Mouse (Mus musculus): Measurements from ENCODE around the gene 4931406C07Rik. TPM values are rescaled to one million over a fixed set of nuclear protein-coding genes. Genes with fewer than 3 reads are reported as not detected.

4931406C07Rik gene
- total and polyA plus RNA-seq, 3 experiments, result 5.0 to 20.2 (median 12.0) TPM

- no peaks in the 10 kb centered on the region for H3K9me3 ChIP-seq (replicated peaks; ENCODE audit: low read length)
- H3K4me3 ChIP-seq (replicated peaks in 1 of 3; ENCODE audit: low read depth in 2 of 3, low read length in 2 of 3, poor library complexity in 1 of 3), result no peak overlapping the region
- no peak overlapping the region for H3K9ac ChIP-seq (ENCODE audit: insufficient read depth, low read depth)
- peaks cover 2% of the 10 kb centered on the region for H3K27me3 ChIP-seq (replicated peaks)
- no peak overlapping the region for H3K27ac ChIP-seq (ENCODE audit: insufficient read depth, low read depth)
- no peaks in the 10 kb centered on the region for H3K36me3 ChIP-seq (replicated peaks in 1 of 2; ENCODE audit: control insufficient read depth in 1 of 2, insufficient read depth in 1 of 2, low read length in 1 of 2)
- TF ChIP-seq MXI1 (IDR thresholded peaks at IDR 0.05; ENCODE audit: low read depth, low read length) (no peak), ZNF384 (IDR thresholded peaks at IDR 0.05; ENCODE audit: low read depth, low read length) (0 out of 2 replicates have a peak, but pooled peaks have one; percentile 11)
- dilution Hi-C loops (cut with MboI; ENCODE audit: extremely low pct_ligation_motif_present, extremely low pct_unique_long_range_greater_than_20kb, low sequenced_read_pairs) (no loop called here), in situ Hi-C loops (cut with MboI; ENCODE audit: low pct_ligation_motif_present, low pct_unique_long_range_greater_than_20kb, low sequenced_read_pairs) (no loop called here)
- 0 out of 4 replicates have a peak, but pooled peaks cover 0 to 4% of the 10 kb centered on the region in 2 experiments for H3K4me1 ChIP-seq (ENCODE audit: control insufficient read depth in 1 of 2, insufficient read depth in 2 of 2)
- no peak for DNase-seq (ENCODE audit: extremely low read depth)
- no peak overlapping the region for H3K4me2 ChIP-seq (ENCODE audit: insufficient read depth, low read depth, poor library complexity, severe bottlenecking)
- H3K79me2 ChIP-seq (replicated peaks; ENCODE audit: control insufficient read depth, extremely low read depth, insufficient read depth, poor library complexity, severe bottlenecking), result no peaks in the 10 kb centered on the region
These were observed 65.2 kb downstream of the 4931406C07Rik start for GRCm38 (mm10) chr9:15240863-15241595.

DNA sequence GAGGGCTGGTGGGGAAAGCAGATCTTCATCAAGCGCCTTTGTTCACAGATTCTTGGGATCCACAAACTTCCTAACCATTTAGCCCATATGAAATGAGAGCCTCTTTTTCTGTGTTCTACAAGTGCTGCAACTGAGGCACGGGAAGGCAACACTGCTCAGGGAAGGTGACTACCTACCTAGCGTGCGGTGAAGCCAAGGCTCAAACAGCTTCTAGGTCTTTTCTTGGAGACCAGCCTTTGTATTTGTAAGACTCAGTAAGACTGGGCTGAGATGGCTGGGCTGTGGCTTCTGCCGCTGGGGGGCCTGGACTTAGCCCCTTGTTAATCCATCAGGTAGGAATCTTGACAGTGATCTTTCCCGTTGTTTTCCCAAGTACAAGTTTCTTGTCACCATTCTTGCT is 66.2 kb downstream of the 4931406C07Rik start:
- no peaks in the 10 kb centered on the region for H3K36me3 ChIP-seq (replicated peaks in 1 of 2; ENCODE audit: control insufficient read depth in 1 of 2, insufficient read depth in 1 of 2, low read length in 1 of 2)
- no peaks in the 10 kb centered on the region for H3K9me3 ChIP-seq (replicated peaks; ENCODE audit: low read length)
- DNase-seq (ENCODE audit: extremely low read depth), result no peak
- in situ Hi-C loops (cut with MboI; ENCODE audit: low pct_ligation_motif_present, low pct_unique_long_range_greater_than_20kb, low sequenced_read_pairs), result no loop called here
- peaks cover 3% of the 10 kb centered on the region for H3K27me3 ChIP-seq (replicated peaks)
- no peak overlapping the region for H3K9ac ChIP-seq (ENCODE audit: insufficient read depth, low read depth)
- no peak overlapping the region for H3K27ac ChIP-seq (ENCODE audit: insufficient read depth, low read depth)
- dilution Hi-C loops (cut with MboI; ENCODE audit: extremely low pct_ligation_motif_present, extremely low pct_unique_long_range_greater_than_20kb, low sequenced_read_pairs), result no loop called here
- H3K4me3 ChIP-seq (replicated peaks in 1 of 3; ENCODE audit: low read depth in 2 of 3, low read length in 2 of 3, poor library complexity in 1 of 3), result no peak overlapping the region
- no peaks in the 10 kb centered on the region for H3K79me2 ChIP-seq (replicated peaks; ENCODE audit: control insufficient read depth, extremely low read depth, insufficient read depth, poor library complexity, severe bottlenecking)
- no peak overlapping the region for H3K4me2 ChIP-seq (ENCODE audit: insufficient read depth, low read depth, poor library complexity, severe bottlenecking)
- TF ChIP-seq USF1 (IDR thresholded peaks at IDR 0.05; ENCODE audit: low read depth, low read length) (no peak), BHLHE40 (IDR thresholded peaks at IDR 0.05; ENCODE audit: low read depth, low read length) (no peak), MXI1 (IDR thresholded peaks at IDR 0.05; ENCODE audit: low read depth, low read length) (no peak), ZMIZ1 (IDR thresholded peaks at IDR 0.05; ENCODE audit: low read depth, low read length) (no peak), TBP (conservative IDR thresholded peaks at IDR 0.05; ENCODE audit: low read depth, low read length) (no peak), KAT2A (IDR thresholded peaks at IDR 0.05; ENCODE audit: insufficient replicate concordance, low read length) (no peak)
- 0 out of 4 replicates have a peak, but pooled peaks cover 0 to 4% of the 10 kb centered on the region in 2 experiments for H3K4me1 ChIP-seq (ENCODE audit: control insufficient read depth in 1 of 2, insufficient read depth in 2 of 2)

DNA sequence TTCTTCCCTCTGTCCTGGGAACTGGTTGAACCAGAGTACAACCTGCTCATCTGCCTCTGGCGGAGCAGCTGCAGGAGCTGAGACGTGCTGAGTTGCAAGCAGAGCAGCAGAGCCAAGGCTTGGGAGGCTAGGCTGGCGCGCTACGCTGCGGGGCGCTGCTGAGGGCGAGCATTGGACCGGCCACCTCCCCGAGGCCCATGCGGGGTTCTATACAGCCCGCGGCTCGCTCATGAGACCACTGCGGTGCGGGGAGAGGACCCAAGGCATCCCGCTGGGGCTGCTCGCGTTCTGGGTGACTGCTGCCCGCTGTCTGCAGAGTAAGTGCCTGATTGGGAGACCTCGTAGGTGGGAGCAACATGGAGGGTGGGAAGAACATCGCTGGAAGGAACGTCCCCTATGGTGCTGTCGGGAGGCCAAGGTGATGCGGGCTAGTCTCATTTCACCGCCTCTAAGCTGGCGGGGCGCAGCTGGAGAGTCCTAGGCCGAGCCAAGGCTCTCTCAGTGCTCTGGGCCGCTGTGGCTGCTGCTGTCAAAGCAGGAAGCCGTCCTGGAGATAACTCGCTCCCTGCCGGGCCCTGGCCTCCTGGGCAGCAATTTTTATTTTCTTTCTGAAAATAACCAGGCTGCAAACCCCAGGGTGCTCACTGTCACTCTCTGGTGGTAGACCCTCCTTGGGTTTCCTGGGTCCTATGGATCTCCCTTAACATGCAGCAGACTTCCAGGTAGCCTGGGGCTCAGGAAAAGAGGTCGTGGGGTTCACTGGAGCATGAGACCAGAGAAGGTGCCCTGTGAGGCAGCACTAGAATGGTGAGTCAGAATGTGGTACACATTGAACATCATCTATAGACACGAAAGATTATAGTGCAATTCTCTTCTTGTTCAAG is 67.0 kb downstream of the 4931406C07Rik start, which contains the start of gene Vstm5:
TSS of gene Vstm5 (plus strand) at position 4 of the 884 bp plus-strand sequence.
- H3K4me3 ChIP-seq (replicated peaks in 1 of 3; ENCODE audit: low read depth in 2 of 3, low read length in 2 of 3, poor library complexity in 1 of 3), result no peak within 1 kb of the TSS
- in situ Hi-C loops (cut with MboI; ENCODE audit: low pct_ligation_motif_present, low pct_unique_long_range_greater_than_20kb, low sequenced_read_pairs), result no loop called here
- no peak within 1 kb of the TSS for H3K9ac ChIP-seq (ENCODE audit: insufficient read depth, low read depth)
- DNase-seq (ENCODE audit: extremely low read depth), result no peak
- dilution Hi-C loops (cut with MboI; ENCODE audit: extremely low pct_ligation_motif_present, extremely low pct_unique_long_range_greater_than_20kb, low sequenced_read_pairs), result no loop called here
- no peak within 1 kb of the TSS for H3K4me2 ChIP-seq (ENCODE audit: insufficient read depth, low read depth, poor library complexity, severe bottlenecking)
- H3K9me3 ChIP-seq (replicated peaks; ENCODE audit: low read length), result no peaks in the 10 kb centered on the region
- H3K27me3 ChIP-seq (replicated peaks), result peaks cover 5% of the 10 kb centered on the region
- H3K79me2 ChIP-seq (replicated peaks; ENCODE audit: control insufficient read depth, extremely low read depth, insufficient read depth, poor library complexity, severe bottlenecking), result no peaks in the 10 kb centered on the region
- no peaks in the 10 kb centered on the region for H3K36me3 ChIP-seq (replicated peaks in 1 of 2; ENCODE audit: control insufficient read depth in 1 of 2, insufficient read depth in 1 of 2, low read length in 1 of 2)
- TF ChIP-seq MXI1 (IDR thresholded peaks at IDR 0.05; ENCODE audit: low read depth, low read length), result no peak
- TF ChIP-seq TBP (conservative IDR thresholded peaks at IDR 0.05; ENCODE audit: low read depth, low read length), result no peak
- TF ChIP-seq KAT2A (IDR thresholded peaks at IDR 0.05; ENCODE audit: insufficient replicate concordance, low read length), result no peak
- no peak for TF ChIP-seq PAX5 (IDR thresholded peaks at IDR 0.05; ENCODE audit: low read length)
- no peak for TF ChIP-seq JUND (conservative IDR thresholded peaks at IDR 0.05; ENCODE audit: low read depth, low read length)
- TF ChIP-seq ELF1 (IDR thresholded peaks at IDR 0.05; ENCODE audit: low read depth, low read length), result no peak
- no peak for TF ChIP-seq CHD1 (IDR thresholded peaks at IDR 0.05; ENCODE audit: low read depth, low read length)
- TF ChIP-seq RAD21 (IDR thresholded peaks at IDR 0.05; ENCODE audit: low read depth, low read length), result no peak
- no peak for TF ChIP-seq EP300 (IDR thresholded peaks at IDR 0.05; ENCODE audit: low read length)
- TF ChIP-seq UBTF (IDR thresholded peaks at IDR 0.05; ENCODE audit: low read depth, low read length), result no peak
- no peak for TF ChIP-seq RCOR1 (conservative IDR thresholded peaks at IDR 0.05; ENCODE audit: low read depth, low read length)
- no peak for TF ChIP-seq POLR2A (IDR thresholded peaks at IDR 0.05; ENCODE audit: low read depth, low read length)
- no peak for TF ChIP-seq MAFK (IDR thresholded peaks at IDR 0.05; ENCODE audit: insufficient replicate concordance, low read length)
- no peak for TF ChIP-seq MAX (IDR thresholded peaks at IDR 0.05; ENCODE audit: low read length)
- TF ChIP-seq CHD2 (IDR thresholded peaks at IDR 0.05; ENCODE audit: low read length), result no peak
- no peak within 1 kb of the TSS for H3K27ac ChIP-seq (ENCODE audit: insufficient read depth, low read depth)
- 0 out of 4 replicates have a peak, but pooled peaks cover 0 to 4% of the 10 kb centered on the region in 2 experiments for H3K4me1 ChIP-seq (ENCODE audit: control insufficient read depth in 1 of 2, insufficient read depth in 2 of 2)
